Mouse (Mus musculus): Measurements from ENCODE around the gene Rnf41.

The Rnf41 gene

DNA sequence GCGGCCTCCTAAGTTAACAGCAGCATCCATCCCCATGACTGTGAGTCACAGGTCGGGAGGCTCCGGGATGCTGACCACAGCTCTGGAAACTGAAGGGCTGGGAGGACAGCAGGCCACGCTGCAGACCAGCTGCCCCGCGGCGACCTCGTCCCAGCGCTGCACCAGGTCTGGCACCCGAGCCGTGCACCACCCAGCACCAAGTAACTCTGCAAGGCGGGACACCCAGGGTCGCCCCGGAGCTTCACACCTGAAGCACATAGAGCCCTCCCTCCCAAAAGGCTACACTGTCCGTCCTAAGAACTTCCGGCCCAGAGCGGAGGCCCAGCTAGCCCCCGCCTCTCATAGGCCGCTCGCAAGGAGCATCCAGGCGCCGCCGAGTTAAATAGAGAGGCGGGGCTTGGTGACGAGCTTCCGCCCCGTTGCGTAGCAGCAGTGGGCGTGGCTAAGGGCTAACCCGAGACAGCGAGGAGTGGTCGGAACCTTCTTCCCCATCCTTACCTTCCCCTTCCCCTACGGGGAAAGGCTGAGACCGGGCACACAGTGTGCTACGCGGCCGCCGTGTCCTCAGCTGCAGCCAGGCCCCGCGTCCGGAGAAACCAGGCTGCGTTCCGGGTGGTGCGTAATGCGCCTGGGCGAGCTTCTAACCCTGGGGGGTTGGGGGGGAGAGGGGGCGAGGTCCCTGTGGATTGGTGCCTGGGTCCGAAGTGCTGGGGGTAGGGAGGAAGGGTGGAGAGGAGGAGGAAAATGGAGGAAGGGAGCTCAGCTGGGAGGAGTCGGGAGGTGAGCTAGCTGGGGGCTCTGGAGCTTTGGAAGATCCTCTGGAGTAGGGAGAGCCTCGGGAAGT, at the start of gene Rnf41, which contains the start of gene Nabp2:
Gene Rnf41, plus strand, starts transcription at position 447 of the 844 bp plus-strand sequence.
Gene Nabp2, minus strand, starts transcription at position 282 of the 844 bp plus-strand sequence.
- DNase-seq (ENCODE audit: low spot score), result peak; percentile 98

DNA sequence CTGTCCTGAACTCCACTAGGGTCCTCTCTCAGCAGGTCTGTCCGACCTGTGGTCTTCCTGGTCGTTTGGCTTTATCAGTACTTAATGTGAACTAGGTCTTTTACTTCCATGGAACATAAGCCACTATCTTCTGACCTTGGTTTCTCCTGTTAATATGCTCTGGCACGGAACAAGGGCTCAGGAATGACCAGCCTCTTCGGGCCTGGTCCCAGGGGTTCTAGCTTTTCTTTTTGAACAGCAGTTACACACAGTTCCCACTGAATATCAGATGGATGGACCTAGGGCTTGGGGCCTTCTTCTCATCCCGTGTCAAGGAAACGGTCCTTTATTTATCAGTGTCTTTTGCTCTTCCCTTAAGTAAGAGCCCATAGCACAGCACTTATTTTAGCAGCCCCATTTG, 49.6 kb upstream of the Rnf41 start:
- DNase-seq (ENCODE audit: low spot score), result no peak

DNA sequence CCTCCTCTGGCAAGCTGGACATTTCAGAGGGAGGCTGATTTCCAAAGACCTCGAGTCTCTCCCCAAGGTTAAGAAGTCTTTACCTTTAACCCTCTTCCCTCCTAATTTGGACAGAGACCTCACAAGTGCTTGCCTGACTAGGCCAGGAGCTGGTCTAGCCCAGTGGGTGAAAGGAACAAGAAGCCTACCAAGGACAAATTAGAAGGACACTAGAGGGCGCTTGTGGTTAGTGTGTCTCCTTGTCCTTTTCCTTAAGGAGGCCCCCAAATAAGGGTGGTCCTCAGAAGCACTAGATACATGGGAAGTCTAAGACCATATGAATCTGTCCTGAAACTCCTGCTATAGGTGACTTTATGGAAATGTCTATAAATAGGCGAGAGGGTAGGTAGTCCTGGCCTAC, 48.9 kb upstream of the Rnf41 start:
- DNase-seq (ENCODE audit: low spot score), result peak; percentile 51

DNA sequence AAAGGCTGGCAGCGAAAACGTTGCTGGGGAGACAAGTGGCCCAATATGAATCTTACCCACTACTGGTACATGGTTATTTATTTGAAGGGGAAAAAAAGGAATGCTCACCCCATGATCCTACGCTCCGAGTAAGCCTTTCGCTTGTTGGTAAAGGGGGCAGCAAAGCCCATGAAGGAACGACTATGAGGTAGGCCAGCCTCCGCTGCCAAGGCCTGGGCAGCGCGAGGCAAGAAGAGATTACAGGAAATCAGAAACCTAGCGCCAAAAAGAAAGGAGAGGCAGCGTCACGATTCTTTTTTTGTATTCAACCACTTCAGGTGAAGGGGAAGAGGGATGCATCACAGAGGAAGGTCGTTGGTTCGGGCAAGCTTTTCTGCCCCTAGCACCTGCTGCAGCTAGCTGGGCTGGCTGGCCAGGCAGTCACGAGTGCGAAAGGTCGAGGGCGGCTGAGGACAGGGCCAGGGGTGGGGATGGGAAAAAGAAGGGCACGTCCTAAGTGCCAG, 43.5 kb upstream of the Rnf41 start:
- no peak for DNase-seq (ENCODE audit: low spot score)

DNA sequence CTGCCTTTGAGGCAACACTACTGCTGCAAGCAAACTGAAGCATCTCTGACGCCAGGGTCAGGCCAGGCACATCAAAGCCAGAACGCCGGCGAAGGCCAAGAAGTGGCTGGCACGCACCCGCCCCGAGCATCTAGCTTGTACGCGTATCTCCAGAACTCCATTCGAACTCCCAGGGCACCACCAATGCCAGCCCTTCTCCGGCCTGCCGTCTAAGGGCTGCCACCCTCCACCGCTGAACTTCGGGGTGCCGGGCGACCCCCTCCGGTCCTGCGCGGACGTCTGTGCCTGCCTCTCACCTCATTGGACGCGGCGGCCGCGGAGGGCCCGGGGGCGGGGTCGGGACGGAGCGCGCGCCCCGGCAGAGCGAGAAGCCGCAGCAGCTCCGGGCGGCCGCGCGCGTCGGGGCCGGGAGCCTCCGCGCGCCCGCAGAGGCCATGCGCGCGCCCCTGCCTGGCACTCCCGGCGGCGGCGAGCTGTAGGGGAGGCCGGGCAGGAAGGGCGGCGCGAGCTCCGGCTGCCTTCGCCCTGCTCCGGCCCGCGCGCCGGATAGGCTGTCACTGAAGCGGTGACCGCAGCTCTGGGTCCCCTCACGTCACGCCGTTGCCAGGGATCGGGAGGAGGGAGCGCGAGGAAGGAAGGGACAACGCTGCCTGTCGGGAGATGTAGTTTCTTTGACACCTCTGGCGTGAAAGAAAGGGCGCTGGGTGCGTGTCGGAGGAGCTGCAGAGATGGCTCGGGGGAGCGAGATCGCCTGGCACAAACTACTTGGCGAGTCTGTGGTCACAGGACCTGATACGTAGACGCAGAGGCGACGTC, 42.8 kb upstream of the Rnf41 start, which contains the start of gene Coq10a:
Gene Coq10a, minus strand, starts transcription at position 596 of the 816 bp plus-strand sequence.
- DNase-seq (ENCODE audit: low spot score), result peak; percentile 90

DNA sequence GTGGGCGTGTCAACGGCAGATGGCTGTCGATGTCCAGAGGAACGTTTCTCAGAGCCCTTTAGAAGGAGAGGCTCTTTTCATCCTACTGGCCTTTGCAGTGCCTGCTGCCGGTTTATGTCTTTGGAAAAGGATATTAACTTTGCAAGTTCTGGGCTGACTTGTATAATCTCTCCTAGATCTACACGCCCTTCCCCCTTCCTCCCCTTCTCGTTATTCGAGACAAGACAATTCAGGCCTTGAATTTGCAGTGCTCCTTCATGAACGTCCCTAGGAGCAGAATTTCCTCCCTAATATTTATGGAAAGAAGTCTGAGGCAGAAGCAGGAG, 42.3 kb upstream of the Rnf41 start:
- DNase-seq (ENCODE audit: low spot score), result no peak

DNA sequence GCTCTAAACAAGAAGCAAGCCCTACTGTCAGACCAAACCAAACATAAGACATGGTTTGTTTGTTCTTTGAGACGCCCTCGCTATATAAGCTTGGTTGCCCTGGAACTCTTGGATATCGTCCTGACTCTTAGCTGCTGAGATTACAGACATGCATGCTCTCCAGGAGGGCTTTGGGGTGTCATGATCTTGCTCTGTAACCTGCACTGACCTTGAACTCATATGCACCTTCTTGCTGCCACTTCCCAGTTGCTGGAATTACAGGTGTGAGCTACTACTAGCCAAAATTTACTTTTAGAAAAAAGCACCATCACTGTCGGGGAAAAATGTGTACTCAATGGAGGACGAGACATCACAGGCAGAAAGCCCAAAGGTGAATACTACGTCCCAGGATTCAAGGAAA, 41.9 kb upstream of the Rnf41 start:
- DNase-seq (ENCODE audit: low spot score), result no peak

DNA sequence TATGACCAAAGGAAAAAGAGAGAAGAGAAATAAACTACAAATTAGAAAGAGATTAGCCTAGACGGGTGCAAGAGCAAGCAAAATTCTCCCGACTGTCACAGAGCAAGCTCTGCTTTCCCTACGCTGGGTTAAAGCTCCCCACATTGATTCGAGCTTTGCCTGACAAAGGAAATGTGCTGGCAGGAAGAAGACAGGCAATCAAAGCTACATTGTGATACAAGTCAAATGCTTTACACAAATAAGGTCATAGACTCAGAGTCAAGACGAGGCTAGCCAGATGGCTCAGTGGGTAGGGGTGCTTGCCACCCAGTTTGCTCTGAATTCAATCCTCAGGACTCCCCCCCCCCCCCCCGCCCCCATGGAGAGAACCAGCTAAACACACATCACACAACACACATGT, 41.4 kb upstream of the Rnf41 start:
- no peak for DNase-seq (ENCODE audit: low spot score)

DNA sequence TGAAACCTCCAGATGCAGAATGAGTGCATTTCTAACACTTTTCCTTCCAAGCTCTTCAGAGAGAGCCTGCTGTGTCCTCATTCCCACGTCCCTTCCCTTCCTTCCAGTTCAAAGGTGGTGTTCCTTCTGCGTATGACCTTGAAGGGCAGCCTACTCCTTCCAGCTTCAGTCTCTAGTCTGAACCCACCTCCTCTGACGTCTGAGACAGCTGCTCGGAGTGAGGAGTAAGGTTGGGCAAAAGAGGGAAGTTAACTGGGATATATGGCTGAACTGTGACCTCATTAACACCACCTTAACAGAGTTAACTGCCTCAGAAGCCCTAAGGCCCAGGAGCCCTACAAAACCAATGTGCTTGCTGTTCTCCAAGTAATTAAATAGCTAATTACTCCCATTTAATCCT, 40.9 kb upstream of the Rnf41 start:
- DNase-seq (ENCODE audit: low spot score), result no peak

DNA sequence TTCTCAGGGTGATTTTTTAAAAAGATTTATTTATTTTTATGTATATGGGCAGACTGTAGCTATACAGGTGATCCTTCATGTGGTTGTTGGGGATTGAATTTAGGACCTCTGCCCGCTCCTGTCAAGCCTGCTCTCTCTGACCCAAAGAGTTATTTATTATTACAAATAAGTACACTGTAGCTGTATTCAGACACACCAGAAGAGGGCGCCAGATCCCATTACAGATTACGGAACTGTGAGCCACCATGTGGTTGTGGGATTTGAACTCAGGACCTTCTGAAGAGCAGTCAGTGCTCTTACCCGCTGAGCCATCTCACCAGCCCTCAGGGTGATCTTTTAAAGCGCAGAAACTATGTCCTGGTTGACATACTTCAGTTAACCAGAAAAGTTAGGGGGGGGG, 39.3 kb upstream of the Rnf41 start:
- DNase-seq (ENCODE audit: low spot score), result no peak

DNA sequence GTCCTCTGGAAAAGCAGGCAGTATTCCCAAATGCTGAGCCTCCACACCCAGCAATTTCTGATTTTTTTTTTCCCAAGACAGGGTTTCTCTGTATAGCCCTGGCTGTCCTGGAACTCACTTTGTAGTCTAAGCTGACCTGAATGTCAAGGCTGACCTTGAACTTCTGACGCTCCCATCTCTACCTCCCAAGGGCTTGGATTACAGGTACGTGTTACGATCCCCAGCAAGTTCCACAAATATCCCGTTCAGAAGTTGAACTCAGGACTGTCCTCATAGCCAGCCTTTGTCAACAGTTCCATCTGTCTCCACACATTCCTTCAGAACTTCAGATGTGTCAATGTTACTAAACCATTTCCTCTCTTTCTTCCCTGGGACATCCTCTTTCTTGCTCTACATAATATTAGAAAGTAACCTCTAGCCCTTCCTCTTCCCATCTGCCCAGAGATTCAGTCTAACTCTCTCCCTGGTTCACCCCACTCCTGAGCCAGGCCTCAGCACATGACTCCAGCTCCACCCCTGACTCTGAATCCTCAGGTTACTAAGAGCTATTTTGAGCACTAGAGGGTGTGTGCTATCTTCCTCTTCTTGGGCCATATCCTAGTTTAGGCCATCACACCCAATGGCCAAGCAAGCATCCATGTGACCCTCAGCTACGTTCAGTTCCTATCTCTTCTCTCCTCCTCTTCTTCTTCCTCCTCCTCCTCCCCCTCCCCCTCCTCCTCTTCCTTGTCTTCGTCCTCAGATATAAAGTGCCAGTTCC, 38.3 kb upstream of the Rnf41 start:
- DNase-seq (ENCODE audit: low spot score), result no peak

DNA sequence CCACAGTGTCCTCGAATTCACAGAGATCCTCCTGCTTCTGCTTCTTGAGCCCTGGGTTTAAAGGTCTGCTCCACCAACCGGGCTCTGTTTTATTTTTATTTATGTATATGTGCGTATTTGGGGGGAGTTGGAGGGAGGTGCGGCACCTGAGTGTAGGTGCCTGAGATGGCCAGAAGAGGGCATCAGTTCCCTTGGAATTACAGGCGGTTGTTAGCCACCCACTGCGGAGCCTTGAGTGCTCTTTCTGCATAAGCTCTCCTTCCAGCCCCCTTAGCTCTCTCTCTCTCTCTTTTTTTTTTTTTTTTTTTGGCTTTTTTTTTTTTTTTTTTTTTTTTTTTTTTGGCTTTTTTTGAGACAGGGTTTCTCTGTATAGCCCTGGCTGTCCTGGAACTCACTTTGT, 37.1 kb upstream of the Rnf41 start:
- DNase-seq (ENCODE audit: low spot score), result peak; percentile 43

DNA sequence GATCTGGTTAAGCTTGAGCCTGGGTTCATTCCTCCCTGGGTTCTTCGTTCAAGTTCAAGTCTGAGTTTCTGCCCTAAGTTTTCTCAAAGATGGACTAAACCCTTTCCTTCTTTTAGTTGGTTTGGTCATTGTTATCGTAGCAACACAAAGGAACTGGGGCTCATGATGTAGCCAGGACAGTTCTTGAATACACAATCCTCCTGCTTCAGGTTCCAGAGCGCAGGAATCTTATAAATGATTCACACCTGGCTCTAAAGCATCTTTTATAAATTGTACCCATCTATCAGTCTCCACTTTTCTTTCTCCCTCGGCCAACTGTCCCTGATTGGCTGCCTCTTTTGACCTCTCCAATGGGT, 35.4 kb upstream of the Rnf41 start:
- DNase-seq (ENCODE audit: low spot score), result no peak

DNA sequence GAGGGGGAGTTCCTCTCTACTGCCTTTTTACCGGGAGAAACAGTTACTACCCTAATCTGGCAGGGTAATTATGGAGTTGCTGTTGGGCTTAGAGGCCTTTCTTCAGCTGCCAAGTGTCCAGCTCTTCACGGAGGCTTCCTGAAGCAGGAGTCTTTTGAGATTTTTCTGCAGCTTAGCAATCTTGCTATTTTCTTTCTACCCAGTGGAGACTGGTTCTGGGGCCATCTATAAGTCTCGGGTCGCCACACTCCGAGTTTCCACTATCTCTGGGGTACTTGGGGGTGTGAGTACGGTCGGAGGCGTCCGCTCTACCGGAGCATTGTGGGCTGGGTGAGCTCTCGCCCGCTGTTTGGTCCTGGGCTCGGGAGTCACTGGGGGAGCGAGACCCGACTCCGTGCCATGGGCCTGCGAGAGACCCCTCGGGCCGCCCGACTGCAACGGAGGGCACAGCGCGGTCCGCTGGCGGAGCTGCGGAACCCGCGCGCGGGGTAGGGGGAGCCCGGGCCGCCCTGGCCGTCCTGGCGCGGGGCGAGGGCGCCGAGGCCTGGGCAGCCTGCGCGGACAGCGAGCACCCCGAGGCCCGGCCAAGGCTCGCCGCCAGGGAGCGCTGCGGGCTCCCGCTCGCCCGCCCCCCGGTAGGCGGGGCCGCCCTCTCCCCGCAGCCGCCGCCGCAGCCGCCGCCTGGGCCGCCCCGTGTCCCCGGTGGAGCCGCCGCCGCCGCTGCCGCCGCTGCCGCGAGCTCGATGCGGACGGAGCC, 34.8 kb upstream of the Rnf41 start, which contains the start of gene Ankrd52:
Gene Ankrd52, plus strand, starts transcription at position 661 of the 757 bp plus-strand sequence.
- DNase-seq (ENCODE audit: low spot score), result peak; percentile 93

DNA sequence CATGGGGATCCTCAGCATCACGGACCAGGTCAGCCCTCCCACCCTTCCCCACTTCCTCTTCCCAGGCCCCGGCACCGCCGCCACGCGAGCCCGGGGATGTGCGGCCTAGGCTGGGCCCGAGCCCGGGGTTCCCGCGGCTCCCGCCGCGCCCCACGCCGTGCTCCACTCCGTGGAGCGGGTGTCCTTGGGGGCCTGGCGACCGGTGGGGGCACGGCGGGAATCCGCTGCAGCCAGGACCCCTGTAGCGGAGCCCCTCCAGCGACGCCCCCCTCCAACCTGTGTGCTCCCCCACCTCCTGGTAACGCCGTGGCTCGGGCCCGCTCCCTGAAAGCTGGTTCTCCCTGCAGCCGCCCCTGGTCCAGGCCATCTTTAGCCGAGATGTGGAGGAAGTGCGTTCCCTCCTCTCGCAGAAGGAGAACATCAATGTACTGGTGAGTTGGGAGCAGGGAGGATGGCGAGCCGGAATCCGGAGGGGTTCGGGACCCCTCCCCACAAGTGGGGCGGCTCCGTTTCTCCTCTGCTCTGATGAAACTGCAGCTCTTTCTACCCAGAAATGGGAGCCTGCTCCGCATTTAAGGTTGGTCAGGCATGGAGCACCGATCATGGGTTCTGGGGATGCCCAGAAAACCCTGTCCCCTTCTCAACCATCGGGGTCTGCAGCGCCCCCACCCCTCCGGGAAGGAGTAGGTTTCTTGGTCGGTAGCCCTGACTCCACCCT, 34.1 kb upstream of the Rnf41 start:
- DNase-seq (ENCODE audit: low spot score), result peak; percentile 69

DNA sequence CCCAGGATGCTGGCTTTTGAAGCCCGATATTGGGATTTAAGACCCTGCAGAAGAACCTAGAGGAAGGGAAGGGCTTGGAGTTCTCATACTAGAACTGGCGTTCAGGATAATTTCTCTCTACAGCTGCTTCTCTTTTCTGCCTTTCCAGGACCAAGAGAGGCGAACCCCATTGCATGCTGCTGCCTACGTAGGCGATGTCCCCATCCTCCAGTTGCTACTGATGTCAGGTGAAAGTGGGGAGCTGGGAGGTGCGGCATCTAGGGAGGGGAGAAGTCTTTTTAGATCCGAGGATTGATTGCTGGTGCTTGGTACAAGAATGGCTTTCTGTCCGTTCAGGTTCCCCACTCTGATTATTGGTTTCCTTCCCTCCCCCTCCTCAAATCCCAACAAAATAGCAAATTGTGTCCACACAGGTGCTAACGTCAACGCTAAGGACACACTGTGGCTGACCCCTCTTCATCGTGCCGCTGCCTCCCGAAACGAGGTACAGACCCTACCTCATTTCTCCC, 33.5 kb upstream of the Rnf41 start:
- no peak for DNase-seq (ENCODE audit: low spot score)

DNA sequence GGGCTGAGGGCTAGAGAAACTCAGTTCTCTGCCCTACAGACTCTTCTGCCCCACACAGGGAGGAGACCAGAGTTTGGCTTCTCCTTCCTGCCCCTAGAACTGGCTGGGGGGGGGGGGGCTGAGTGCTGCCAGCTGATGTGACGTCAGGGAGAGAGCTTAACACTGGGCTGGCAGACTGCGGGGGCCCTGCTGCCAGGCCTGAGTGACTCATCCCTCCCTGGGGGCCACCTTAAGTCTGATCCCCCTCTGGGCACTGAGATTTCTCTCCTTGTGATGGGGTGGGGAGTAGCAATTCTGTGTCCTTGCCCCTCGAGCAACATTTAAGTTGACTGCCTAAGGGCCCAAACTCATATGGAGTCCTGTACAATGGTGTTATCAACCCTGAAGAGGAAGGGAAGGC, 33.0 kb upstream of the Rnf41 start:
- DNase-seq (ENCODE audit: low spot score), result no peak

DNA sequence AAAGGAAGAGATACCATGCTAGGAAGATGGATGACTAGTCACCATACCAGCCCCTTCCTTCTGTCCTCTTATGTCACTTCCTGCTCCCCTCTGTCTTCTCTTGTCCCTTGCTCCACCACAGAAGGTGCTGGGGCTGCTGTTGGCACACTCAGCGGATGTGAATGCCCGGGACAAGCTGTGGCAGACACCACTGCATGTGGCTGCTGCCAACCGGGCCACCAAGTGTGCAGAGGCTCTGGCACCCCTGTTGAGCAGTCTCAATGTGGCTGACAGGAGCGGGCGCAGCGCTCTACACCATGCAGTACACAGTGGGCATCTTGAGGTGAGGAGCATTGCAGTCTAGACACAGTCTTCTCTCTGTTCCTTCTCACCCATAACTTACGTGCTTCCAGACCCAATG, 32.2 kb upstream of the Rnf41 start:
- peak; percentile 42 for DNase-seq (ENCODE audit: low spot score)

DNA sequence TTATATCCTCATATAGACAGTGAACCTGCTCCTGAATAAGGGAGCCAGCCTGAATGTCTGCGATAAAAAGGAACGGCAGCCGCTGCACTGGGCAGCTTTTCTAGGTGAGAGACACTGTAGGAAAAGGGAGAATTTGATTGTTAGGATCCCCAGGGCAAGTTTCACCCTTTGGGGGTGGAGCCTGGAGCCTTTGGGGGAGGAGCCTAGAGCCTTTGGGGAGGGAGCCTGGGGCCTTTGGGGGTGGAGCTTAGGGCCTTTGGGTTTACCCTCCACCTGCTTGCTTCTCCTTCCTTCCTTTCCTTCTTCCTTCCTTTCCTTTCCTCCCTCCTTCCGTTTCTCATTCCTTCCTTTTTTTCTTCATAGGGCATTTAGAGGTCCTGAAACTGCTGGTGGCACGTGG, 30.9 kb upstream of the Rnf41 start:
- DNase-seq (ENCODE audit: low spot score), result no peak

DNA sequence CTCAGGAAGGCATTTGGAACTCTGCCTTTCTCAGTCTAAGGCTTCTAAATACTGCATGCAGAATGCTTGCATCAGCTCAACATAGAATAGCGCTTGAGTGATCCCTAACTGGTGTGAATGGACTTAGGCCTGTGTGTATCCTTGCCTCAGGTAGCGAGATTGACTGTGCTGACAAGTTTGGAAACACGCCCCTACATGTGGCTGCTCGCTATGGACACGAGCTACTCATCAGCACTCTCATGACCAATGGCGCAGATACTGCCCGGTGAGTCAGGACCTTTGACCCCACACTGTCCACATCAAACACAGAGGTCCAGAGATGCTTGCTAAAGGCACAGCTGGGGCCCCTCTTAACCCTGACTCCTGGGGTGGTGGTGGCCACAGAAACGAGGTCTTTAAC, 29.0 kb upstream of the Rnf41 start:
- no peak for DNase-seq (ENCODE audit: low spot score)

DNA sequence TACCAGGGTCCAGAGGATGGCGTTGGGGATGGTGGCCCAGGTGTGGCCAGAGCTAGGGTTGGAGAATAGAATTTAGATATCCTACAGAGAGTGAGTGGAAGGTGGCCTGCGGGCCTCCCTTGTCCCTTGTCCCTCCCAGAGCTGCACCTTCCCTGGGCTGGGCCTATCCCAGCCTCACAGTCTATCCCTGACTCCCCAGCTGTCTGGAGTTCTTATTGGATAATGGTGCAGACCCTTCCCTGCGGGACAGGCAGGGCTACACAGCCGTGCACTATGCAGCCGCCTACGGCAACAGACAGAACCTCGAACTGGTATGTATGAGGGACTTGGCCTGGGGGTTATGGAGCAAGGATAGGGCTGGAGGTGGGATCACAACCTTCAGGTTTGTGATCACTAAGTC, 25.6 kb upstream of the Rnf41 start:
- DNase-seq (ENCODE audit: low spot score), result no peak
